Mouse (Mus musculus): ENCODE data around the gene Acot13. TPM values are rescaled to one million over a fixed set of nuclear protein-coding genes. Genes with fewer than 3 reads are reported as not detected.

Acot13 gene
- polyA plus RNA-seq, 1 experiment from 2014 or later, result 47.5 TPM

DNA sequence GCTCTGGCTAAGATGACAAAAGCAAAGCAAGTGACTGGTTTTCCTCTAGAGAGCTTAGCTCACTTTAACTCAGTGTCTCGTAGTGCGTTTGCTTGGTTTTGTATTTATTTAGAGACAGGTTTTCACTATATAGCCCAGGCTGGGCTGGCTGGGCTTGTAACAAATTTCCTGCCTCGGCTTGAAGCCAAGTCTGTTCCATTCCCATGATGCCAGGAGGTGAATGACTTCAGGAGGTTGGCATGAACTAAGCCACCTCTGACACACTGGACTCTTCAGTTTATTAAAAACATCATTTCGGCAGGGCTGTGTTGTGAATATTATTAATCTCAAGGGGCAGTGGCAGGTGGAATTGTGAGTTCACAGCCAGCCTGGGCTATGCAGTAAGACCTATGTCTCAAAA lies 5.8 kb downstream of the Acot13 start:
- WGBS, result 90% methylated on average over 4 of the region's 4 CpGs
- Histone ChIP-seq H3K4me1 (0 out of 2 replicates have a peak, but pooled peaks cover 1% of the 10 kb centered on the region), H3K4me3 (no peak overlapping the region), H3K9me3 (no peaks in the 10 kb centered on the region), H3K4me2 (replicated peaks) (no peak overlapping the region), H3K27me3 (no peaks in the 10 kb centered on the region), H3K27ac (replicated peaks) (no peak overlapping the region), H3K36me3 (no peaks in the 10 kb centered on the region), H3K9ac (replicated peaks) (no peak overlapping the region)
- no peak for ATAC-seq (ENCODE audit: low FRiP score, low read depth)

GRCm38 (mm10) chr13:24824647-24825046 lies 6.7 kb downstream of the Acot13 start:
- H3K4me1 ChIP-seq, result no peaks in the 10 kb centered on the region
- no peaks in the 10 kb centered on the region for H3K36me3 ChIP-seq
- no peak overlapping the region for H3K4me2 ChIP-seq (replicated peaks)
- H3K9me3 ChIP-seq, result no peaks in the 10 kb centered on the region
- H3K27ac ChIP-seq (replicated peaks), result no peak overlapping the region
- no peak overlapping the region for H3K9ac ChIP-seq (replicated peaks)
- no peak for ATAC-seq (ENCODE audit: low FRiP score, low read depth)
- 97% methylated on average over 4 of the region's 4 CpGs for WGBS
- H3K4me3 ChIP-seq, result no peak overlapping the region
- no peaks in the 10 kb centered on the region for H3K27me3 ChIP-seq

DNA sequence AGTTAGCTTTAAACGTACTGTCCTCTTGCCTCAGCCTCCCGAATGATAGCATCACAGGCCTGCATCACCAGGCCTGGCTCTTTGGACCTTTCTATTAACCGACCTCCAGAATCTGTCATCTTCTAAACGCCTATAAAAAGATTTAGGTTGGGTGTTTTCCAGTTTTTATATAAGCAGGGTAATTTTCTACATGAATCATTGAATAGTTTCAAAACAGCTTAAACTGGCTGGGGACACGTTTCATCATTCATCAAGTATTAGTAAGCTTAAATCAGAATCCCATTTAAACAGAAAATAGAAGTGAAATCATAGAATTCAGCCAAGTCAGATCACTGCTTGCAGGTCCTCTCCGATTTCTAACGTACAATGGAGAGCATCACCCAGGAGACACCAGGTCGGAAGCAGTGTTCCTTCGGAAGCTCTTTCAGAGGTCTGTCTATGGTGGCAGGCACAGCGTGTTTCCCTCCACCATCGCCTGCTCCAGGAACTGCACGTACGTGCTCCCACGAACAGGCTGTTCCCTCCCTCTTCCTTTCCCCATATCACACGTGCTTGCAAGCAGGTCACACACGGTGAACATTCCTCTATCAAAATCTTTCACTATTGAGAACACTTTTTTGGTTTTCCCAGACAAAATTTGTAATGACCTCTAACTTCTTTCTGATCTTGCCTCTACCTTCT lies 8.5 kb downstream of the Acot13 start:
- Histone ChIP-seq H3K4me2 (replicated peaks) (no peak overlapping the region), H3K4me1 (no peaks in the 10 kb centered on the region), H3K27ac (replicated peaks) (no peak overlapping the region), H3K36me3 (no peaks in the 10 kb centered on the region), H3K9ac (replicated peaks) (no peak overlapping the region), H3K9me3 (no peaks in the 10 kb centered on the region), H3K4me3 (no peak overlapping the region), H3K27me3 (no peaks in the 10 kb centered on the region)
- WGBS, result 90% methylated on average over 16 of the region's 16 CpGs
- no peak for ATAC-seq (ENCODE audit: low FRiP score, low read depth)

DNA sequence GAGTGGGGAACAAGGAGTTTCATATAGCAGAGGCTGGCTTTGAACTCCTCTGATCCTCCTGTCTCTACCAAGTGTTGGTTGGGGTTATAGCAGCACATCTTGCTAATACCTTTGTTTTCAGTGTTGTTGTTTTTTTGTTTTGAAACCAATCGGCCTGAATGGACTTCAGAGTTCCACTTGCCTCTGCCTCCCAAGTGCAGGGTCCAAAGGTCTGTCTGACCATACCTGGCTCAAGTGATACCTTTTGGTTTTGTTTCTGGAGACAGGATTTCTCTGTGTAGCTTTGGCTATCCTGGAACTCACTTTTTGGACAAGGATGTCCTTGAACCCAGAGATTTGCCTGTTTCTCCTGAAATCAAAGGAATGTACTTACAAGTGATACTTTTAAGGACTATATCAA lies 11.4 kb downstream of the Acot13 start:
- no peak overlapping the region for H3K9ac ChIP-seq (replicated peaks)
- 70% methylated on average over 1 of the region's 1 CpGs for WGBS
- ATAC-seq (ENCODE audit: low FRiP score, low read depth), result no peak
- no peak overlapping the region for H3K27ac ChIP-seq (replicated peaks)
- no peak overlapping the region for H3K4me3 ChIP-seq
- no peaks in the 10 kb centered on the region for H3K27me3 ChIP-seq
- no peaks in the 10 kb centered on the region for H3K9me3 ChIP-seq
- no peaks in the 10 kb centered on the region for H3K4me1 ChIP-seq
- H3K4me2 ChIP-seq (replicated peaks), result no peak overlapping the region
- H3K36me3 ChIP-seq, result peaks cover 7% of the 10 kb centered on the region

GRCm38 (mm10) chr13:24816125-24817092 lies 14.9 kb downstream of the Acot13 start:
- 0 out of 2 replicates have a peak overlapping the region, but pooled peaks have one; percentile 22 for H3K27ac ChIP-seq (replicated peaks)
- no peak overlapping the region for H3K9ac ChIP-seq (replicated peaks)
- WGBS, result 75% methylated on average over 4 of the region's 4 CpGs

DNA sequence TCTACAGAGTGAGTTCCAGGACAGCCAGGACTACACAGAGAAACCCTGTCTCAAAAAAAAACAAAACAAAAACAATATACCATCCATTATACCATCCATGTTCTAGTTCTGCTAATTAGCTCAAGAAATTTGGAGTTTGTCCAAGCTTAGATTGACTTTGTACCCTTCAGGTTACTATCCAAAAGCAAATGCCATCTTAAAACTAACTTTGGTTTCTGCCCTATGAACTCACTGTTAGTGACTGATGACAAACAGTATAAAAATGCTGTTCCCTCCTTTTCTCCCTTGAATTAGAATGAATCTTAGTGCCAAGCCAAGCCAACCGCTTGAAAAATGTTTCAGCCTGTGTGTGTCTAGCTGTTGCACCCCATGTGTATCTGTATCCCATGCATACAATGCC lies 16.7 kb downstream of the Acot13 start:
- Histone ChIP-seq H3K36me3 (peaks cover 54% of the 10 kb centered on the region), H3K9ac (replicated peaks) (no peak overlapping the region), H3K4me3 (no peak overlapping the region), H3K27ac (replicated peaks) (no peak overlapping the region), H3K4me1 (no peaks in the 10 kb centered on the region), H3K27me3 (no peaks in the 10 kb centered on the region), H3K4me2 (replicated peaks) (no peak overlapping the region), H3K9me3 (no peaks in the 10 kb centered on the region)
- ATAC-seq (ENCODE audit: low FRiP score, low read depth), result no peak
- WGBS, result 86% methylated on average over 1 of the region's 1 CpGs

More at GRCm38 (mm10) chr13:24816125-24817092, 14.9 kb downstream of the Acot13 start:
- peak; percentile 83 for ATAC-seq (ENCODE audit: low FRiP score, low read depth)
- Histone ChIP-seq H3K36me3 (peaks cover 36% of the 10 kb centered on the region), H3K27me3 (no peaks in the 10 kb centered on the region), H3K4me3 (no peak overlapping the region), H3K9me3 (no peaks in the 10 kb centered on the region), H3K4me2 (replicated peaks) (no peak overlapping the region), H3K4me1 (no peaks in the 10 kb centered on the region)

DNA sequence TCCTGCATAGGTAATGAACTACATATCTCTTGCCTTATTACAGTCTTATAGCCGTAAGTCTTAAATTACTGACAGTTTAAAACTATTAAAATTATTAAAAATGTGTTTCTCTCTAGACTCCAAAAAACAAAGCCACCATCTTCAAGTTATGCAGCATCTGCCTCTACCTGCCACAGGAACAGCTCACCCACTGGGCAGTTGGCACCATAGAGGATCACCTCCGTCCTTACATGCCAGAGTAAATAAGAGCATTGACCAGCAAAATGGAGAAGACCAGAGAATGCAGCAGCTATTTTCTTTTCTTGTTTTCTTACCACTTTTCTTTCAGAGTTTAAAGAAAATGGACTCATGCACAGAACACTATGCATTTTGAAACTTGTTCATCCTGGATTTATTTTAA lies 18.8 kb downstream of the Acot13 start:
- WGBS, result 96% methylated on average over 2 of the region's 2 CpGs
- no peaks in the 10 kb centered on the region for H3K27me3 ChIP-seq
- H3K4me3 ChIP-seq, result no peak overlapping the region
- no peaks in the 10 kb centered on the region for H3K4me1 ChIP-seq
- H3K9ac ChIP-seq (replicated peaks), result no peak overlapping the region
- no peaks in the 10 kb centered on the region for H3K9me3 ChIP-seq
- no peak overlapping the region for H3K27ac ChIP-seq (replicated peaks)
- H3K4me2 ChIP-seq (replicated peaks), result no peak overlapping the region
- no peak for ATAC-seq (ENCODE audit: low FRiP score, low read depth)
- H3K36me3 ChIP-seq, result peaks cover 72% of the 10 kb centered on the region

DNA sequence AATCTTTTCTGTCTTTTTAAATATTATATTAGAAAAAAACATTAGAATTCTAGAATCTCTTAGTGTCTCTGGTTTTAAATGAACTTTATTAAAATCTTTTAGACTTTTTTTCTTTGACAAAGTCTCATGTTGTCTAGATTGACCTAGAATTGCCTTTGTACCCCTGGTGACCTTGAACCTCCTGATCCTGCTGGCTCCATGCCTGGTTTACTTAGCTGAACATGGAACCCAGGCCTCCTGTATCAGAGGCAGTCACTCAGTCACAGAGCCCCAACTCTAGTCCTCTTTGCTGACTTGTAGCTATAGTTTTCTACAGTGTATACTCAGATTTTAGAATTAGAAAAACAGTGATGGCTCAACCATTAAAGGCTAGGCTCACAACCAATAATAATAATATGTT lies 25.3 kb downstream of the Acot13 start:
- ATAC-seq (ENCODE audit: low FRiP score, low read depth), result no peak
- H3K9ac ChIP-seq (replicated peaks), result no peak overlapping the region
- no peaks in the 10 kb centered on the region for H3K27me3 ChIP-seq
- H3K4me1 ChIP-seq, result peaks cover 19% of the 10 kb centered on the region
- peaks cover 48% of the 10 kb centered on the region for H3K36me3 ChIP-seq
- no peak overlapping the region for H3K4me3 ChIP-seq
- H3K27ac ChIP-seq (replicated peaks), result no peak overlapping the region
- no peaks in the 10 kb centered on the region for H3K9me3 ChIP-seq
- H3K4me2 ChIP-seq (replicated peaks), result no peak overlapping the region

DNA sequence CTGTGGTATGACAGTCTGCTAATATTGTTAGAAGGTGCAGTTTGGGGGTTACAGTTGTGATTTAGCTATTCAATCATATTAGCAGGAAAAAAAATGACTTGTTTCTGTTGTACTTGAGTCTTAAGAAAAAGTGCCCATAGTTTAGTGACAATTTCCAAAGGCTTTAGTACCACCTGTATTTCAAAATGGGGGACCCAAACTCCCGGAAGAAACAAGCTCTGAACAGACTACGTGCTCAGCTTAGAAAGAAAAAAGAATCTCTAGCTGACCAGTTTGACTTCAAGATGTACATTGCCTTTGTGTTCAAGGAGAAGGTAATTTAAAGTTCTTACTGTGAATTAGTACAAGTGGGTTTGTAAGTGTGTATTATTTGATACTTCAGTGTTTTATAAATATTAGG lies 28.1 kb downstream of the Acot13 start:
- ATAC-seq (ENCODE audit: low FRiP score, low read depth), result no peak

GRCm38 (mm10) chr13:24802131-24802691 lies 29.1 kb downstream of the Acot13 start:
- Histone ChIP-seq H3K9me3 (no peaks in the 10 kb centered on the region), H3K9ac (replicated peaks) (peak overlapping the region; percentile 95), H3K4me2 (replicated peaks) (peak overlapping the region; percentile 86), H3K27ac (replicated peaks) (peak overlapping the region; percentile 98), H3K27me3 (no peaks in the 10 kb centered on the region), H3K36me3 (peaks cover 12% of the 10 kb centered on the region), H3K4me3 (peak overlapping the region; percentile 99), H3K4me1 (peaks cover 23% of the 10 kb centered on the region)
- WGBS, result 0% methylated on average over 26 of the region's 26 CpGs
- no peak for ATAC-seq (ENCODE audit: low FRiP score, low read depth)

More for the DNA sequence above, 28.1 kb downstream of the Acot13 start:
- H3K4me2 ChIP-seq (replicated peaks), result peak overlapping the region; percentile 86
- H3K36me3 ChIP-seq, result peaks cover 22% of the 10 kb centered on the region
- H3K4me3 ChIP-seq, result peak overlapping the region; percentile 99
- H3K9me3 ChIP-seq, result no peaks in the 10 kb centered on the region
- H3K27ac ChIP-seq (replicated peaks), result no peak overlapping the region
- no peaks in the 10 kb centered on the region for H3K27me3 ChIP-seq
- H3K4me1 ChIP-seq, result peaks cover 23% of the 10 kb centered on the region
- 21% methylated on average over 2 of the region's 2 CpGs for WGBS
- H3K9ac ChIP-seq (replicated peaks), result peak overlapping the region; percentile 95; the same call in 1 of the 2 replicates

- Histone ChIP-seq H3K9me3 (no peaks in the 10 kb centered on the region), H3K27ac (replicated peaks) (peak within 1 kb of the TSS; percentile 98), H3K4me1 (peaks cover 23% of the 10 kb centered on the region), H3K4me3 (peak within 1 kb of the TSS; percentile 99), H3K4me2 (replicated peaks) (peak within 1 kb of the TSS; percentile 86), H3K36me3 (peaks cover 9% of the 10 kb centered on the region; the same call in 1 of the 2 replicates), H3K27me3 (no peaks in the 10 kb centered on the region), H3K9ac (replicated peaks) (peak within 1 kb of the TSS; percentile 95)
- under 1% methylated on average over 45 of the region's 74 CpGs for WGBS
- ATAC-seq (ENCODE audit: low FRiP score, low read depth), result no peak; the same call in 1 of the 2 replicates
Measured at GRCm38 (mm10) chr13:24801308-24801921, 29.9 kb downstream of the Acot13 start, which contains the start of gene BC005537. BC005537 (plus strand) TSS chr13:24801657.
